Mouse (Mus musculus): Measurements from ENCODE around the gene Vmn1r163. TPM values are rescaled to one million over a fixed set of nuclear protein-coding genes. Genes with fewer than 3 reads are reported as not detected.
"Not testable (repeated sequence)": the region's sequence is repeated elsewhere in the genome, so short reads cannot be mapped to it uniquely, and the experiment has no call there.

Vmn1r163 gene
- total RNA-seq (2021): not detected
- long read RNA-seq, experiment 1: 0 reads
- long read RNA-seq, experiment 2: 0 reads

DNA sequence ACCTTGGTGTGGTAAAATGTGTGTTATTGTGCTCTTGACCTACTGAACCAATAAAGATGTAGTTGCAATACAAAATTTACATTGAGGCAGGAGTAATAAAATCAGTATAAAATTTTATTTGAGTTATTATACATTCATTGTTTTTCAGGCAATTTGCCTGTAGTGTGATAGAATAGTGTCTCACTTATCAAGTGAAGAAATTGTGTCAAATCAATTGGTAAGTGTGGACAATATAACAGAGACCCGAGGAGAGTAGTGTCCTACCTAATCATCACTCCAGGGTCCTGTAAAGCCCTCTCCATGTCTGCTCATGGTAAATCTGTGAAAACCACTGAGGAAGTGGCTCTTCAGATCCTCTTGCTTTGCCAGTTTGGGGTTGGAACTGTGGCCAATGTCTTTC is at the start of gene Vmn1r163:
Gene Vmn1r163 (plus strand): TSS at position 301 of the 400 bp plus-strand sequence.
- intact Hi-C loops (cut with DNase I; ENCODE audit: low total_unique reads); DNase-seq: not testable (repeated sequence)

DNA sequence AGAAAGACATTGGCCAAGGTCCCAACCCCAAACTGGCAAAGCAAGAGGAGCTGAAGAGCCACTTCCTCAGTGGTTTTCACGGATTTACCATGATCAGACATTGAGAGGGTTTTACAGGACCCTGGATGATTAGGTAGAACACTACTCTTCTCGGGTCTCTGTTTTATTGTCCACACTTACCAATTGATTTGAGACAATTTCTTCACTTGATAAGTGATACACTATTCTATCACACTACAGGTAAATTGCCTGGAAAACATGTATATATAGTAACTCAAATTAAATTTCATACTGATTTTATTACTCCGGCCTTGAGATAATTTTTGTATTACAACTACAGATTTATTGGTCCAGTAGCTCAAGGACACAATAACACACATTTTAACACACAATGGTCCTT is 35.5 kb upstream of the Vmn1r163 start, which contains the start of gene Gm4216:
Gene Gm4216 (minus strand): TSS at position 101 of the 400 bp plus-strand sequence.
- DNase-seq; intact Hi-C loops (cut with DNase I; ENCODE audit: low total_unique reads): not testable (repeated sequence)

DNA sequence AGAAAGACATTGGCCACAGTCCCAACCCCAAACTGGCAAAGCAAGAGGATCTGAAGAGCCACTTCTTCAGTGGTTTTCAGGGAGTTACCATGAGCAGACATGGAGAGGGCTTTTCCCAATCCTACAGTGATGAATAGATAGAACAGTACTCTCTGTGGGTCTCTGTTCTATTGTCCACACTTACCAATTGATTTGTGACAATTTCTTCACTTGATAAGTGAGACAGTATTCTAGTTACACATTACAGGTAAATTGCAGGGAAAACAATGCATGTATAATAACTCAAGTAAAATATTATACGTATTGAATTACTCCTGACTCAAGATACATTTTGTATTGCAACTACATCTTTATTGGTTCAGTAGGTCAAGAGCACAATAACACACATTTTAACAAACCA is 12.0 kb downstream of the Vmn1r163 start, which contains the start of gene Gm8720:
Gene Gm8720 (minus strand): TSS at position 101 of the 400 bp plus-strand sequence.
- DNase-seq; intact Hi-C loops (cut with DNase I; ENCODE audit: low total_unique reads): not testable (repeated sequence)

Other genes starting within 250 kb of the Vmn1r163 start
- gene Vmn1r159, start 211.9 kb upstream of the Vmn1r163 start, total RNA-seq (2021): not detected
- gene Vmn1r160, start 184.3 kb upstream of the Vmn1r163 start, total RNA-seq (2021): not detected
- not detected for gene Gm4214, start 70.9 kb upstream of the Vmn1r163 start, total RNA-seq (2021)
- gene Gm4216, start 35.6 kb upstream of the Vmn1r163 start, total RNA-seq (2021): not detected
- gene Gm8720, start 11.9 kb downstream of the Vmn1r163 start, total RNA-seq (2021): not detected
- not detected for gene Gm10662, start 88.9 kb downstream of the Vmn1r163 start, total RNA-seq (2021)
- not detected for gene Vmn1r165, start 161.8 kb downstream of the Vmn1r163 start, total RNA-seq (2021)
- not detected for gene Vmn1r166, start 196.1 kb downstream of the Vmn1r163 start, total RNA-seq (2021)
- gene Gm6902, start 223.4 kb downstream of the Vmn1r163 start, total RNA-seq (2021): not detected
- not detected for gene Nlrp4e, start 245.7 kb downstream of the Vmn1r163 start, total RNA-seq (2021)